Mouse (Mus musculus): ENCODE results near the gene Gm17469.
"Not testable (repeated sequence)": the region's sequence is repeated elsewhere in the genome, so short reads cannot be mapped to it uniquely, and the experiment has no call there.

Gene Gm17469

DNA sequence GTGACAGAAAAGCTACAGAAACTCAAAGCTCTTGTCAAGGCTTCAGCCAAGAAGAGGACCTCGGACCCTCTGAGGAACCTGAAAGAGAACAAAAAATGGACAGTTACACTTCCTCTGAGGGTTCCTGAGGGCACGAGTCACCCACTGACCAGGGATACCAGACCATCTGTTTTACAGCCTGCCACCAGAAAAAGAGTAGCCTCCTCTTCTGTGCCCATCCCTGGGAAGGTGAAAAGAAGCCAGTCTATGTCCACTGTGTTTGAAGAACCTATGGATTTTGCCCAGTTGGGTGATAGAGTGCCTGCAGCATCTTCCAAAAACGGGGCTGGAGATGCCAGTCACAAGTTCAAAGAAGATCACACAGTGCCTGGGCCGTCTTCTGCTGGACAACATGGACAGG lies at the start of gene Gm17469:
TSS of gene Gm17469 (plus strand) at position 301 of the 400 bp plus-strand sequence.
- DNase-seq (ENCODE audit: low read depth, low spot score): not testable (repeated sequence)

All from retina, postnatal 7 days (tissue).